Mouse (Mus musculus) adrenal gland, adult 18-20 months (tissue): ENCODE data around the gene Vav2. TPM values are rescaled to one million over a fixed set of nuclear protein-coding genes. Genes with fewer than 3 reads are reported as not detected.

ENCODE experiments used
- DNase-seq, 2 experiments: peaks; one replicate each; pipeline ENCODE4 v3.0.0; 2021 to 2022; ENCODE audit warnings: low spot score in 2 of 2
- total RNA-seq, 2 experiments: library from RNA; stranded (reverse); gene quantifications; 1 replicate in 1 of 2; 2 replicates in 1 of 2; pipeline ENCODE4 v1.2.3; 2021

Gene Vav2
- total RNA-seq, 2 experiments from 2014 or later: 24.5 to 25.2 TPM

DNA sequence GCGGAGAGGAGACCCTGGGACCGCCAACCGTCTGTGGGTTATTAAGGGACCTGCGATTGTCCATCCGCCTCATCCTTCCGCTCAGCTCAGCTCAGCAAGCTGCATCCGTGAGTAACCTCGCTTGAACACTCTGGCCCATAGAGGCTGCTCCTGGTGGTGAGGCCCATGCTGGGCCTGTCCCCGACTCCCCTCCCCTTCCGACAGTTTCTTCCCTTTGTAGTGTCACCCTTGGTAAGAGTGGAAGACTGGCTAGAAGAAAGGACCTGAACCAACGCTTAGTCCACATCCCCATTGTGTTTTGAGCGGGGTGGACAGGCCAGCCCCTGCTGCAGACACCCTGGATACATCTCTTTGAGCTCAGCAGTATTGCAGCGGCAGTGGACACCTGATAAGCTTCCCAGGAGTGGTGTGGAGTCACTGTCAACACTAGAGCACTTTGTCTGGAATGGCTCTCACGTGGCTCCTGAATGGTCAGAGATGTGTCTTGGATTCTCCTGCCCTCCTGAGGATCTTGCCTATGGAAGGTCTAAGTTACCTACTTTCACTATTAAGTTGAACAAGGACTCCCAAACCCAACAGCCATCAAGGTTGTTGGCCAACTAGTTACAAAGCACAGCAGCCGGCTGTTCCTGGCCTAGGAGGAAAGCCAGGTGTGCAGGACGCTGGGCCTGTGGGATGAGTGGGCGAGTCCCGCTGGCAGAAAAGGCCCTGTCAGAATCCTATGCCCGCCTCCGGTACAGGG is 16.0 kb upstream of the Vav2 start:
- DNase-seq: no peak

GRCm38 (mm10) chr2:27441767-27442707 is 15.2 kb upstream of the Vav2 start, which contains the start of gene Brd3os:
Gene Brd3os (plus strand): TSS chr2:27442324.
- peak; percentile 89 for DNase-seq

DNA sequence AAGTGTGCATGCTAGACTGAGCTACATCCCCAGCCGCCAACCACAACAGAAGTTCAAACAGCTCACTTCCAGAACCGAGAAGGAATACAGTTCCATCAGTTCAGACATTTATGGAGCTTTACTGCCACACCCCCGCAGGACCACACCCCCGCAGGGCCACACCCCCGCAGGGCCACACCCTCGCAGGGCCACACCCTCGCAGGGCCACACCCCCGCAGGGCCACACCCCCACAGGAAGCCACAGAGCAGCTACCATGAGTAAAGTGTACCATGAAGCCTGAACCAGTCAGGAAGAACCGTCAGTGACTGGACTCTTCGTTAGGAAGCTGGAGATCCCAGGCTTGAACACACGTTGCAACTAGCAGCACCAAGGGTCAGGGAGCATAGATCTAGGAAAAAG is 11.4 kb upstream of the Vav2 start:
- no peak for DNase-seq

DNA sequence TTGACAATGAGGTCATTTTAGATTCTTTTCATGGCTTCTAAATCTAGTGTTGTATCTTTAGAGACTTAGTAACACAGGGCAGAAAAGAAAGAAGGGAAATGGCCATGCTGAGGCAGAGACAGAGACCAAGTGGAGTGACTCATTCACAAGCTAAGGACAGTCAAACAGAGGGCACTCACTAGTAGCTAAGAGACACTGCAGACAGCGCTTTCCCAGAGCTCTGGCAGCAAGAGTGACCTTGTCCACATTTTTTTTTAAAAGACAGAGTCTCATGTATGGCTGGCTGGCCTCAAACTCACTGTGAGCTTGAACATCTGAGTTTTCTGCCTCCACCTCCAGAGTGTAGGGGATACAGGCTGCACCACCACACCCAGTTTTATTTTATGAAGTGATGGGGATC is 11.0 kb upstream of the Vav2 start:
- DNase-seq: no peak

DNA sequence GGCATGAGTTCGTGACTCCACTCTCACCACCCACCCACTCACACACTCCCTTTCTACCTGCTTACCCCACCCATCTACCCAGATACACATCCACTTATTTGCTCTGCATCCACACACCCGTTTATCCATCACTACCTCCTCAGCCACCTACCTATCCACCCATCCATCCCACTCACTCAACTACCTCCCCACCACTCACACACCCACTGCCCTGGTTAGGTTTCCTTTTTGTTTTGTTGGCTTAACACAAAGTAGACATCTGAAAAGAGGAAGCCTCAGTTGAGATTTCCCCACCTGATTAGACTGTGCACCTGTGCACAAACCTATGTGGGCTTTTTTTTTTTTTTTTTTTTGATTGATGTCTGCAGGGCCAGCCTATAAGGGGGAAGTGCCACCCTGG is 5.8 kb upstream of the Vav2 start:
- DNase-seq: no peak

- DNase-seq: no peak
Measured at GRCm38 (mm10) chr2:27430621-27431020, 3.8 kb upstream of the Vav2 start.

GRCm38 (mm10) chr2:27428071-27428470 is 1.2 kb upstream of the Vav2 start:
- peak; percentile 86 to 87 for DNase-seq

DNA sequence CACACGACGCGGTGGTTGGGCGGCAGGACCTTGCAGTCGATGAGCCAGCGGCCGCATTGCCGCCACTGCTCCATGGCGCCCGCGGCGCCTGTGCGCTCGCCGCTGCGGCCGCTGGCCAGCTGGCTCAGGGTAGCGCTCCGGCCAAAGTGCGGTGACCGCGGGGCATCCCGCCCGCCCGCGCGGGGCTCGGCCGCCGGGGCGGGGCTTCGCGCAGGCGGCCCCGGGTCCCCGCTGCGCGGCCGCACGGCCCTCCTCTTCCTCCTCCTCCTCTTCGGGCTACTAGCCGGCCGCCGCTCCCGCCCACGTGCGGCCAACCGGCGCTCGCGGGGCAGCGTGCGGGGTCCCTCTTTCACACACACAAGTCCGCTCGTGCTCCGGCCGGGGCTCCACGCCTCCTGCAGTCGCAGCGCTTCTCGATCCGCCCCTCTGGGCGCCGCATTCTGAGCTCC is 403 bp downstream of the Vav2 start:
- peak; percentile 70 to 75 for DNase-seq

GRCm38 (mm10) chr2:27425751-27426405 is 955 bp downstream of the Vav2 start:
- DNase-seq: peak in 1 of 2 experiments; percentile 48

GRCm38 (mm10) chr2:27425161-27425611 is 1.6 kb downstream of the Vav2 start:
- DNase-seq: no peak

DNA sequence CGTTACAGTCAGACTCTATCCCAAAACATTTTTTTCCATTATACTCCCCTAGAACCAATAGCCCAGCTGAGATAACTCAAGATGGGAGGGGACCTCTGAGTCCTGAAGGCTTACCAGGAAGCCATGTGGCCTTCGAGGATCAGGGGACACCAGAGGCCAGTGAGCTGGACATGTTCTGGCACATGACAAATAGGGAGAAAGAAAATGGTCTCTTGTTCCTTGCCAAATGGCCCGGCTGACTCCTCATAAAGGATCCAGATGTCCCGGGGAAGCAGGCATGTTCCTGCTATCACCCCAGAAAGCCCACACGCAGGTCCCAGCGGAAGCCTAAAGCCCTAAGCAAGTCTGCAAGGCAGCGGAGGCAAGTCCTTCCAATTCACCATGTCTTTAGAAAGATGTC is 3.2 kb downstream of the Vav2 start:
- no peak for DNase-seq

GRCm38 (mm10) chr2:27421293-27422068 is 5.4 kb downstream of the Vav2 start:
- DNase-seq: no peak

- no peak for DNase-seq
Measured at GRCm38 (mm10) chr2:27418577-27419070, 8.2 kb downstream of the Vav2 start.

- DNase-seq: no peak
Measured at GRCm38 (mm10) chr2:27417648-27418153, 9.1 kb downstream of the Vav2 start.

DNA sequence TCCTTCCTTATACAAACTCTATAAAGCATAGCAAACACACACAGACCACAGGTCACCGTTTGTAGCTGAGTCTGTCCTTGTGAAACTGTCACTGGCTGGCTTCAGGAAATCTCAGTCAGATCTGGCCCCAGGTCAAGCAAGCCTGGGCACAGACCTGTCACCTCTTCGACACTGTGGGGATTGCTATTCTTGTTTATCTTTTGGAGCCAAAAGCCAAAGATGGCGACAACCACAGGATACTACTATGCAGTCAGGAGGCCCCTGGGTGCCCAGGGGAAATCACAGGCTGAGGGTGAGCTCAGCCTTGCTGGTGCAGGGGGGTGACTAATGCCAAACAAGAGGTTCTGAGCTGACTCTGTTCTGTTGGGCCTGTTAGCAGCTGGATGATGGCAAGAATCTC is 10.4 kb downstream of the Vav2 start:
- no peak for DNase-seq

DNA sequence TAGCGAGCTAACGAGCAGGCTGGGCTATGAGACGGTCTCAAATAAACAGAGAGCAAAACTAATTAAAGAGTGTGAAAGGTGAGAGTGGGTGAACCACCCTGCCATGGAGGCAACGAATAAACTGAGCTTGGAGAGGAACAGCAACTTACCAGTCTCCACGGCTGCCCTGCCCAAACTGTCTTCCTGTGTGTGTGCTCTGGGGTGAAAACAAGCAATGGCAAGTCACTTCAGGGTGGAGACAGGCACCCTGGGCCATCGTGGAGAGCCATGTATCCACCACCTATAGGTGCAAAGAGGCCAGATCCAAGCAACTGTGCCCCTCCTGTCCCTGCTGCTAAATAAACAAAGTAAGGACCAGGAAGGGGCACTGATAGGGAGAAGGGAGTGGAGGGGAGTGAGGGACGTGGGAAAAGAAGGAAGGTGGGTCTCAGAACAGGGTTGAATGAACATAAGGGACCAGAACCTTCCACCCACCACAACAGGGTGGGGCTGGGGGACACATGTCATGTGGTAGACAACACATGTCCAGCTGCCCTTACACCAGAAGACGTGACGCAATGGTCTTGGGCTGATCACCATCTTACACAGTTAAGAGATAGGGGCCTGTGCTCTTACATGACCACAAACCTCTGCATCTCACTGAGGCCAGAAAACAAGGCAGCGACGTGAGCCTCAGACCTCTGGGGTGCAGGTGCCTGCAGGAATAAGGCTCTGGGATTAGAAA is 11.6 kb downstream of the Vav2 start:
- no peak for DNase-seq

GRCm38 (mm10) chr2:27413936-27414657 is 12.7 kb downstream of the Vav2 start:
- no peak for DNase-seq

- DNase-seq: no peak
Measured at GRCm38 (mm10) chr2:27413582-27413935, 13.3 kb downstream of the Vav2 start.

- no peak for DNase-seq
Measured at GRCm38 (mm10) chr2:27412245-27412800, 14.5 kb downstream of the Vav2 start.
